Mouse (Mus musculus): ENCODE measurements around the gene Poll. TPM values are rescaled to one million over a fixed set of nuclear protein-coding genes. Genes with fewer than 3 reads are reported as not detected.

Gene Poll
- total RNA-seq, 2 experiments from 2014 or later = 10.2 to 10.3 TPM

GRCm38 (mm10) chr19:45541409-45542041, 18.8 kb downstream of the Poll start:
- ATAC-seq (replicated peaks; ENCODE audit: low FRiP score, low TSS enrichment, poor library complexity, severe bottlenecking) = no peak

GRCm38 (mm10) chr19:45540657-45541408, 19.5 kb downstream of the Poll start:
- no peak for ATAC-seq (replicated peaks; ENCODE audit: low FRiP score, low TSS enrichment, poor library complexity, severe bottlenecking)

DNA sequence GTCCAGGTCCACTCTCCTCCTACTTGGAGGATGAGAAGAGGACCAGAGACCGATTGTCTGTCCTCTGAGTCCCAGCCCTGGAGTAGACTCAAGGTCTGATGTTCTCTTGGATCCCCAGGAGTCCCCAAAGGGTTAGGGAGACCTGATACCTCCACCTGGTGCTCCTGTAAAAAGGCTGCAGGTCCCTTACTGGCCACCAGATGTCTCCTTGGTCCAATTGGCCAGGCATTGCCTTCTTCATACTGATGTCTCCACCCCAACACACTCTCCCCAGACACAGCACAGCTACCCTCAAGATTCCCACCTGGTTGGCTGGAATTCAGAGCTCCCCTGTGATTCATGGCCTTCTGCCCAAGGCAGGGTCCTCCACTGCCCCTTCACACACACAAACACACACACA, 22.8 kb downstream of the Poll start:
- ATAC-seq (replicated peaks; ENCODE audit: low FRiP score, low TSS enrichment, poor library complexity, severe bottlenecking) = peak; percentile 67

DNA sequence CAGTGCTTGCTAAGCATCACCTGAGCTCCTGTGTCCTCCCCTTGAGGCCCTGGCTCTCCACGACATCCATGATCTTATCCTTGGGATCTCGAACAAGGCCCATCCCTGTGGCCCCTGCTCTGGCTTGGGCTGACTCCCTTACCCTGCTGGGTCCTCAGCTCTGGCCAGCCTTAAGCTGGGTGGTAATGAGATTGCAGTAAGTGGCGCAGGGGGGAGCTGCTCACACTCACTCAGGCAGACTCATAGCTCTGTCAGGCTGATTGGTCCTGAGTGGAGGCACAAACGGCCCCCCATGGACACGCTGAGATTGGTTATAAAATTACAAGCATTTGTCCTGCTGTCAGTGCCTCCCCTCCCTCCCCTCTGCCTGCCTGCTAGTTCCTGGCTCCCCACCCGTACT, 24.4 kb downstream of the Poll start:
- no peak for ATAC-seq (replicated peaks; ENCODE audit: low FRiP score, low TSS enrichment, poor library complexity, severe bottlenecking)

- no peak for ATAC-seq (replicated peaks; ENCODE audit: low FRiP score, low TSS enrichment, poor library complexity, severe bottlenecking)
Observed at GRCm38 (mm10) chr19:45535214-45535735, 25.1 kb downstream of the Poll start.

DNA sequence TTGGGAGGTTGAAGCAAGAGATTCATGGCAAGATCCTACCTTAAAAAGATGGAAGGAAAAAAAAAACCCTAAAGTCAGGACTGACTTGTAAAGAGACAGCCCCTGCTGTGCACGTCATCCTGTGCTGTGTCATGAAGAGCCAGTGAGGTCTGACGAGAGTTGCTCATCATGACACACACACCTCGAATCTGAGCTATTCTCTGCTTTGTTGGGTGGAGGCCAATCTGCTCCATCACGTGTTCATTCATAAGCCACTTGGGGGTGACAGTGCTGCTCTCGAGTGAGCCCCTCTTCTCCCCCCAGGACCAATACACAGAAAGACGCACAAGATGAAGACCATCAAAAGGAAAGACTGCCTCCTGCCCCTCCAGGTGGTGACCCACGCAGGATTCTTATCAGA, 26.7 kb downstream of the Poll start:
- ATAC-seq (replicated peaks; ENCODE audit: low FRiP score, low TSS enrichment, poor library complexity, severe bottlenecking) = no peak

GRCm38 (mm10) chr19:45531554-45531953, 28.8 kb downstream of the Poll start:
- ATAC-seq (replicated peaks; ENCODE audit: low FRiP score, low TSS enrichment, poor library complexity, severe bottlenecking) = no peak

DNA sequence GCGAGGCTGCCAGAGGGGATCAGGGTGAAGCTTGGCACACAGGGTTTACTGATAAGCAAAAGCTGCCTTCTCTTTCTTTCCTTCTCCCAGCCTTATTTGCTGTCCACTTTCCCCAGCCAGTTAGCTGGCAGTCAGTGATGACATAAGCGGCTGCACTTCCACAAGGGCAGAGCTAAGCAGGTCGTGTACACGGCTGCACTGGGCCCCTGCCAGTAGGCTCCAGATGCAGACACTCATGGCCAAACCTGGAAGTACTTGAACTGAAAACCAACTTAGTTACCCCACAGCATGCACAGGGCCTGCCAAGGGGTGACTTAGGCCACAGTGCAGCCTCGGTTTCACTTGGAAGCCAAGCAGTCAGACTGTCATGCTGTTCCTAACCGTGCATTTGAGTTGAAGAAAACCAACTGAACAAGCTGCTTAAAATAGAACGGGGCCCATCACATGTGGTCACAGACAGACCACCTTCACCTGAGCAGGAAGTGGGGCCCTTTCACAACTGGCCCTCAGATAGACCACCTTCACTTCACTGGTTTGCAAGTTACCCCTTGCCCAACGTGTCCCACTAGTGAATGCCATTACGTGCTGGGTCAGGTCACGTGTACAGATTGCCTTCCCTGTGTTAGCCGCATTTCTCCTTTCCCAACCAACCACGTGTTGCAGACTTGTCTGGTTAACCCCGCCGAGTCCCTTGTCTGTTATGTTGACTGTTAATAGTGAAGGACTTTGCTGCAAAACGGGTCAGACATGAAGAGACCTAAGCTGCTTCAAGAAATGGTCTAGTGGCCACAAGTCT, 29.9 kb downstream of the Poll start:
- ATAC-seq (replicated peaks; ENCODE audit: low FRiP score, low TSS enrichment, poor library complexity, severe bottlenecking) = peak; percentile 64

- ATAC-seq (replicated peaks; ENCODE audit: low FRiP score, low TSS enrichment, poor library complexity, severe bottlenecking) = no peak
Observed at GRCm38 (mm10) chr19:45529294-45529693, 31.0 kb downstream of the Poll start.

DNA sequence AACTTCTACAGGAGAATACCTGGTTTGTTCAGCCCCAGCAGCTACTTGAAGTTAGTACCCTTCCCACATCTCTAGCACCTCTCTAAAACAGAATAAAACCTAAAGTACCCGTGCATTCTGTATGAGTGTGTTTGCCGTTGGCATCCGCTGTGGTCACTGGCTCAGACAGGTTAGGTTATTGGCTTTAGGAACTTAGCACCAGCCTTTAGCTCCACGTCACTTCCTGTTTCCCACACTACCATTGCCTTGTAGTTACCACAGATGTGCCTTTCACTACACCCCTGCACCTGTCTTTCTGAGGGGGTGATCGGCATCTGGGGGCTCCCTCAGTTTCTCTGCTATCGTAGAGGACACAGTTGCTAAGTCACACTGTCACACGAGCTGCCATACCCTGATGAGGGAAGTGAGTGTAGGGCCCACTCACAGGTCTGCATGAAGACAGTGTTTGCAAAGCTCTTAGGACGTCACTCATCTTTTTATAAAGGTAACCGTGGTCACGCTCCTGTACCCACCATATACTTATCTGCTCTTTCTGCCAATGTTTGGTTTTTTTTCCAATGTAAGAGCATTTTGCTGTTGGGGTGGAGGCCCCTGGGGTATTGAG, 32.3 kb downstream of the Poll start:
- peak; percentile 25; the same call in 1 of the 2 replicates for ATAC-seq (replicated peaks; ENCODE audit: low FRiP score, low TSS enrichment, poor library complexity, severe bottlenecking)

DNA sequence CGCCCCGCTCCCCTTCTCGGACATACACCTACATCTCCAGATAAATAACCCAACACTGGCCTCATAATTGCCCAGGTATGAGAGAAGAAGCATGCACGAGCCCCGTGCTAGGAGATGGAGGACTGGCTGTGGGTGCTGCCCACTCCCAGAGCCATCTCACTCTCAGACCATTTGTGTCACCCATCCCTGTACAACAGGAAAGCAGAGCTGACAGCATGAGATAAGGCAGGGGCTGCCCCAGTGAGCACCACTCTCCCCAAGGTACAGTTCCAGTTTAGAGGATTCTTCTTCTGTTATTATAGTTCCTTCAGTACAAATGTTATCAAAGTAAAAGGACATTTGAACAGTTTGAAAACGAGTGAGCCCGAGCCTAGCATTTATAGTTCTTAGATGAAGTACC, 32.9 kb downstream of the Poll start:
- ATAC-seq (replicated peaks; ENCODE audit: low FRiP score, low TSS enrichment, poor library complexity, severe bottlenecking) = peak; percentile 71

DNA sequence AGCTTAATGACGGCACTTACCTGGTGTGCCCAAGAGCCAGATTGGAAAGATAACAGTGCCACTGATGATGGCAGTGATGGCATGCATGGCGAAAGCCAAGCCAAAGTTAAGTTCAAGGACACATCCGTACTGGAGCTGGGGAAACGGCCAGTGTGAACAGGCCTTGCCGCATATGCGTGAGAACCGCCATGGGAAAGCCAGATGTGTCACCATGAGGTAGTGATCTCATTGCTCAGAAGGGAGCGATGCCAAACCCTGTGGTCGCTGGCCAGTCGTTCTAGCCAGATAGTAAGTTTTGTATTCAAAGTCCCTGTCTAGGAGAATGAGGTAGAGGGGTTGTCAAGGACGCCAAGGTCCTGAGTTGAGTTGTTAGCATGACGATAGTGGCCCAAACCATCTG, 44.1 kb downstream of the Poll start:
- no peak for ATAC-seq (replicated peaks; ENCODE audit: low FRiP score, low TSS enrichment, poor library complexity, severe bottlenecking)

- ATAC-seq (replicated peaks; ENCODE audit: low FRiP score, low TSS enrichment, poor library complexity, severe bottlenecking) = no peak
Observed at GRCm38 (mm10) chr19:45515341-45515740, 45.0 kb downstream of the Poll start.

- no peak for ATAC-seq (replicated peaks; ENCODE audit: low FRiP score, low TSS enrichment, poor library complexity, severe bottlenecking)
Observed at GRCm38 (mm10) chr19:45511406-45511805, 48.9 kb downstream of the Poll start.

DNA sequence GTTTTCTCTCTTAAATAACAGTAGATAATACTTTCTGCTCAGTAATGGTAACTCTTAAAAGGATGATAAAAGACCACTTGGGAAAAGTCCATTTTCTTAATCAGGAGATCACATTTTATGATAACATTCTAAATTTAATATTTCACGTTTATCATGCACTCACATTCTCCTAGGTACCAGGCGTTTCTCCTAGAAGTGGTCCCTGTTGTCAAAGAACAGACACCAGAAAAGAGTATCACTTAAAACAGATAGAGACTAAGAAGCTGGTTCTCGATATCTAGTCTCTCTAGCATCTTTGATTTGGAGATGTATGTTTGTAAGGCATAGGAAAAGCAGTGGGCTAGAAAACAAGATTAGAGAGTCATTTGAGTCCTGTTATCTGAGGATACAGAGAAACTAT, 49.7 kb downstream of the Poll start:
- ATAC-seq (replicated peaks; ENCODE audit: low FRiP score, low TSS enrichment, poor library complexity, severe bottlenecking) = peak; percentile 50

- ATAC-seq (replicated peaks; ENCODE audit: low FRiP score, low TSS enrichment, poor library complexity, severe bottlenecking) = no peak
Observed at GRCm38 (mm10) chr19:45507531-45507930, 52.8 kb downstream of the Poll start.

DNA sequence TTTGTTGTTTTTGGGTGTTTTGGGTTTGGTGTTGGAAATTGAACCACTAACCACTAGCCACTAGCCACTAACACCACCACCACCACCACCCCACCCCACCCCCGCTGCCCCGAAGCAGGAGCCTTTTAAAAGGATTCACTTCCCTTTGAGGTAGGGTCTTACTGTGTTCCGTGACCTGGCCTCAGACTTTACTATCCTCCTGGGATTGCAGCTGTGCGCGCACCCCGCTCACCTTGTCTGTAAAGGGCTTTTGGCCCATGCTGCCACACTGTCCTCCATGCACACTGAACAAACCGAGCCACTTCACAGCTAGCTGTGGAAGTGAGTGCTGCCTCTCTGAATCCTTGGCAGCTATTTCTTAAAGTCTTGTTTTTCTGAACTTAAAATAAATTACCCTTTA, 54.9 kb downstream of the Poll start:
- ATAC-seq (replicated peaks; ENCODE audit: low FRiP score, low TSS enrichment, poor library complexity, severe bottlenecking) = no peak
